Mouse (Mus musculus) forebrain, embryonic 14.5 days (tissue): ENCODE measurements around the gene 1810055G02Rik. TPM values are rescaled to one million over a fixed set of nuclear protein-coding genes. Genes with fewer than 3 reads are reported as not detected.

Experiments
- ATAC-seq: fragments of 200-750 bp; cut with Nextera tagmentation; 2 replicates; pipeline ENCODE4 v1.8.0; 2017; ENCODE audit warnings: mild to moderate bottlenecking, moderate library complexity
- DNase-seq: peaks from one replicate; pipeline ENCODE4 v3.0.0-alpha.2; 2015; ENCODE audit warnings: low spot score
- H3K27ac ChIP-seq: fragments of 300-500 bp; sonication (generic); 2 replicates; pipeline ENCODE4 v1.5.1; 2014; ENCODE audit warnings: low read depth, mild to moderate bottlenecking, control low read depth, low read length, moderate library complexity
- H3K27me3 ChIP-seq: fragments of 300-500 bp; sonication (generic); replicated peaks from 2 replicates; pipeline ENCODE4 v1.6.1; 2014; ENCODE audit warnings: low read length, control low read depth, mixed read lengths; ENCODE audit not compliant: control insufficient read depth, insufficient read depth
- H3K36me3 ChIP-seq: fragments of 300-500 bp; sonication (generic); 2 replicates; pipeline ENCODE4 v1.6.1; 2014; ENCODE audit warnings: low read length, control low read depth; ENCODE audit not compliant: control insufficient read depth, insufficient read depth
- H3K4me1 ChIP-seq: fragments of 300-500 bp; sonication (generic); 2 replicates; pipeline ENCODE4 v1.6.1; 2014; ENCODE audit warnings: antibody characterized with exemption, low read length, control low read depth; ENCODE audit not compliant: control insufficient read depth, insufficient read depth
- H3K4me2 ChIP-seq: fragments of 300-500 bp; sonication (generic); 2 replicates; pipeline ENCODE4 v1.6.1; 2014; ENCODE audit warnings: mild to moderate bottlenecking, control low read depth, low read length
- H3K4me3 ChIP-seq: fragments of 300-500 bp; sonication (generic); 2 replicates; pipeline ENCODE4 v1.5.1; 2014; ENCODE audit warnings: low read depth, low read length, control low read depth
- H3K9ac ChIP-seq: fragments of 300-500 bp; sonication (generic); 2 replicates; pipeline ENCODE4 v1.6.1; 2014; ENCODE audit warnings: mild to moderate bottlenecking, low read length, control low read depth, moderate library complexity
- H3K9me3 ChIP-seq: fragments of 300-500 bp; sonication (generic); replicated peaks from 2 replicates; pipeline ENCODE4 v1.6.1; 2016; ENCODE audit warnings: low read length, control low read depth, mixed read lengths; ENCODE audit not compliant: control insufficient read depth
- WGBS: fragments of 180-500 bp; shearing (Covaris S2); extraction: QIAGEN DNeasy Blood & Tissue Kit; methylation state at CpG from one replicate; pipeline ENCODE4 v1.1.7; 2014; 5-methylcytosine and 5-hydroxymethylcytosine counted together
- polyA plus RNA-seq: library from polyadenylated mRNA; unstranded; fragments of >200 nt; fragmentation: Nextera tagmentation; extraction: Ambion mirVana; gene quantifications from 2 replicates; pipeline ENCODE4 v1.2.1, GENCODE M21; 2014

Gene 1810055G02Rik
- polyA plus RNA-seq, 1 experiment from 2014 or later = 29.7 TPM

DNA sequence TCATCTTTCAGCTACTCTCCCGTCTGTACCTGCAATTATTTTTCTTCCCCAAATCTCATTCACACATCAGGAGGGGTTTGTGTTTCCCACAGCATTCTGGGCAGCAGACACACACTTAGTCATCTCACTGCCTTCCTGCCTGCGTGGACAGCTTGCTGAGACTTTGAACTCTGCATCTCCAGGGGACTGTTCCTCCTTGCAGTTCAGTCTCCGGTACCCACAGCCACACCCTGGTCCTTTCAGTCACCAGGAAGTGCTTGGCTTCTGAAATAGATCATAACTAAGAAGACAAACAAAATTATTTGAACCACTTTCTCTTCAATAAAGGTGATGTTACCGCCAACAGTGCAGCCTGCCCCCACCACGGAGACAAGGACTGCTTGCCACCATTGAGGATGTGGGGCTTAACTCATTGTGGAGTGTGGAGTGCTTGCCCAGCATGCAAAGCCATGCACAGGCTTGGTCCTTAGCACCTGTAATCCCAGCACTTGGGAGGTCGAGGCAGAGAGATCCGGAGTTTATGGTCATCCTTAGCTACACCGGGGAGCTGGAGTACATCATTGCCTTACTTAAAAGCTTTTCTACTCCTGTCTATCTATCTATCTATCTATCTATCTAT is 44.6 kb downstream of the 1810055G02Rik start:
- Histone ChIP-seq H3K27me3 (no peaks in the 10 kb centered on the region), H3K9me3 (no peaks in the 10 kb centered on the region), H3K4me3 (no peak overlapping the region), H3K4me1 (no peaks in the 10 kb centered on the region), H3K4me2 (no peak overlapping the region), H3K36me3 (no peaks in the 10 kb centered on the region), H3K27ac (no peak overlapping the region), H3K9ac (no peak overlapping the region)
- ATAC-seq (no peak), DNase-seq (no peak)
- 68% methylated on average over 8 of the region's 8 CpGs for WGBS

GRCm38 (mm10) chr19:3753240-3753633 is 45.1 kb downstream of the 1810055G02Rik start:
- H3K4me3 ChIP-seq = no peak overlapping the region
- no peaks in the 10 kb centered on the region for H3K9me3 ChIP-seq
- WGBS = 81% methylated on average over 1 of the region's 1 CpGs
- DNase-seq (no peak), ATAC-seq (no peak)
- no peaks in the 10 kb centered on the region for H3K36me3 ChIP-seq
- no peaks in the 10 kb centered on the region for H3K27me3 ChIP-seq
- H3K27ac ChIP-seq = no peak overlapping the region
- no peak overlapping the region for H3K4me2 ChIP-seq
- no peaks in the 10 kb centered on the region for H3K4me1 ChIP-seq
- H3K9ac ChIP-seq = no peak overlapping the region

GRCm38 (mm10) chr19:3753738-3754137 is 45.6 kb downstream of the 1810055G02Rik start:
- WGBS = 63% methylated on average over 8 of the region's 8 CpGs
- no peak overlapping the region for H3K4me2 ChIP-seq
- H3K9ac ChIP-seq = no peak overlapping the region
- no peaks in the 10 kb centered on the region for H3K4me1 ChIP-seq
- ATAC-seq (no peak), DNase-seq (no peak)
- no peak overlapping the region for H3K4me3 ChIP-seq
- no peaks in the 10 kb centered on the region for H3K36me3 ChIP-seq
- no peaks in the 10 kb centered on the region for H3K27me3 ChIP-seq
- no peaks in the 10 kb centered on the region for H3K9me3 ChIP-seq
- H3K27ac ChIP-seq = no peak overlapping the region

DNA sequence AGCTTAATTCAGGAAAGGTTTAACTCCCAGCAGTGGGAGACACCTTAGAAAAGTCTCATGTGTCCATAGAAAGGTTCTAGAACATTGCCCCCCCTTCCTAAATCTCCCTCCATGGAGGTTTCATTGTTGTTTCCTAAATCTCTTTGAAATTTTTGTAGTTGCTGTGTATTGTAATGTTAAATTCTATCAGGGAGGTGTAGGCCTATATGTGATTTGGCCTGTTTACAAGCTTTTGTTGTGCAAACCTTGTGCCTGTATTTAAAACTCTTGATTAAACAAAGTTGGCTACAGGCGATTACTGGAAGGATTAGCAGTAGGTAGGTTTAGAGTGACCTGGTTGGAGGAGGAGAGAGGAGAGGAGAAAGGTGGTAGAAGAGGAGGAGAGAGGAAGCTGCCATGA is 49.8 kb downstream of the 1810055G02Rik start:
- Histone ChIP-seq H3K27me3 (no peaks in the 10 kb centered on the region), H3K4me3 (no peak overlapping the region), H3K4me2 (no peak overlapping the region), H3K27ac (no peak overlapping the region), H3K9ac (no peak overlapping the region), H3K36me3 (no peaks in the 10 kb centered on the region), H3K9me3 (no peaks in the 10 kb centered on the region), H3K4me1 (no peaks in the 10 kb centered on the region)
- WGBS = 41% methylated on average over 1 of the region's 1 CpGs
- no peak for DNase-seq
- no peak for ATAC-seq

DNA sequence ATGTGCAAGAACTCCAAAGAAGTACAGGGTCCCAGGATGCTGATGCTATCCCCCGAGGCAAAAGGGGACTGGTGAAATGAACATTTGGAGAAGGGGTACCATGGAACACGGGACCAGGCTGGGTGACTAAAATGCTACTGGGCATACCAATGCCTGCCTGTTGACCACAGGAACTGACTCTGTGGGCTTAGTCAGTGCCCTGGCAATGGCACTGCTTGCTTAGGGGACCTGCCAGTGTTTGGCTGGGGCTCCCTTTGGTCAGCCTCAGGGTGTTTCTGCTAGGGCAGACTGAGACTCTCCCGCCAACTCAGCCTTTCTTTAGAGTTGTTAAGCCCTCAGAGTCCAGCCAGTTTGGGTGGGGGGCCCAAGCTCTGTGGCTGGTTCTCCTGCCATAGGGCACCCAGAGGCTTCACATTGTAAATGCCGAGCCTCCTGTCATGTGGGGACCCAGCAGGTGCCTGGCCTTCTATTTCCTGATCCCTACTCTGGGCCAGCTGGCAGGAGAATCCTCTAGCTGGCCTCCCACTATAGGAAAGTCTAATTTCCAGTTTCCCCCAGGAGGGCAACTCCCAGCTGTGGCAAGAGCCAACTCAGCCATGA is 57.2 kb downstream of the 1810055G02Rik start:
- no peaks in the 10 kb centered on the region for H3K27me3 ChIP-seq
- no peak overlapping the region for H3K9ac ChIP-seq
- no peak for ATAC-seq
- DNase-seq = no peak
- no peak overlapping the region for H3K27ac ChIP-seq
- H3K4me2 ChIP-seq = no peak overlapping the region
- H3K4me1 ChIP-seq = peaks cover 12% of the 10 kb centered on the region
- H3K4me3 ChIP-seq = no peak overlapping the region
- H3K36me3 ChIP-seq = 0 out of 2 replicates have a peak, but pooled peaks cover 1% of the 10 kb centered on the region
- 79% methylated on average over 4 of the region's 4 CpGs for WGBS
- H3K9me3 ChIP-seq = no peaks in the 10 kb centered on the region

DNA sequence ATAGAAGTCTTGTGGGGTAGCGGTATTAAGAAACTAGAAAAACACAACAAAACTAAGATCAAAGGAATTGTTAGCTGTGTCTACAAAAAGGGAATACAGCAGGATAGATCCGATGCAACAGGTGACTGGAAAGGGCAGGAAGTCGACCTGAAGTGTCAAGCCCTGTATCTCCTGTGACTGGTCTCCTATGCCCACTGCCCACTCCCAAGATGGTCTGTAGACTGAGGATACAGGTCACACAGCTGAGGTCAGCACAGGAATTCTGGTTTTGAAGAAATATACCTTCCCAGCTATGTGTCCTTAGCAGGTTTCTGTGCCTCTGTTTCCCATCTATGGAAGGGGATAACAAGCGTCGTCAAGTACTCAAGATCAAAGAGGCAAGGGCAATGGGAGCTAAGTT is 58.3 kb downstream of the 1810055G02Rik start:
- peak overlapping the region; percentile 99; the same call in 1 of the 2 replicates for H3K4me3 ChIP-seq

GRCm38 (mm10) chr19:3767276-3767780 is 59.2 kb downstream of the 1810055G02Rik start, which contains the start of gene Kmt5b:
Kmt5b (plus strand) TSS chr19:3767421.
- DNase-seq = peak; percentile 63
- Histone ChIP-seq H3K9ac (peak within 1 kb of the TSS; percentile 100), H3K4me1 (peaks cover 12% of the 10 kb centered on the region), H3K9me3 (no peaks in the 10 kb centered on the region), H3K36me3 (0 out of 2 replicates have a peak, but pooled peaks cover 6% of the 10 kb centered on the region), H3K27ac (peak within 1 kb of the TSS; percentile 100), H3K4me2 (peak within 1 kb of the TSS; percentile 89), H3K4me3 (peak within 1 kb of the TSS; percentile 99), H3K27me3 (no peaks in the 10 kb centered on the region)
- under 1% methylated on average over 38 of the region's 39 CpGs for WGBS
- peak; percentile 51 for ATAC-seq

More for the DNA sequence above, 58.3 kb downstream of the 1810055G02Rik start:
- H3K27me3 ChIP-seq = no peaks in the 10 kb centered on the region
- H3K9ac ChIP-seq = peak overlapping the region; percentile 100
- peak overlapping the region; percentile 89 for H3K4me2 ChIP-seq
- H3K9me3 ChIP-seq = no peaks in the 10 kb centered on the region
- ATAC-seq (no peak), DNase-seq (no peak)
- 0 out of 2 replicates have a peak, but pooled peaks cover 6% of the 10 kb centered on the region for H3K36me3 ChIP-seq
- 95% methylated on average over 5 of the region's 5 CpGs for WGBS
- peaks cover 12% of the 10 kb centered on the region for H3K4me1 ChIP-seq
- peak overlapping the region; percentile 100; the same call in 1 of the 2 replicates for H3K27ac ChIP-seq
